In genomic region chr5:125039377-125040027, GRCm38 (mm10) we compare ENCODE assay signal across 13 mouse cellular contexts. TPM values are rescaled to one million over a fixed set of nuclear protein-coding genes. Genes with fewer than 3 reads are reported as not detected.
DNase-seq lines count a peak whose midpoint lies in the region; ATAC-seq and TF ChIP-seq lines count a peak whose summit lies in the region.
"Had no signal": no experiment of that assay in that cellular context is flagged by ENCODE, and none has a peak within 500 bp of the region (broad histone marks: within the 10 kb centered on the region; RNA-seq: fewer than 3 reads in every experiment).

No protein-coding gene starts in this region.

- WGBS in forebrain, postnatal 0 days: 91% methylated on average over 8 of the region's 8 CpGs
- WGBS in intestine, embryonic 15.5 days: 91% methylated on average over 8 of the region's 8 CpGs

- peak overlapping the region; percentile 36; the same call in 1 of the 2 replicates for H3K27ac ChIP-seq in layer of hippocampus, adult 2 months
- no peak overlapping the region for H3K27ac ChIP-seq in forebrain, postnatal 0 days (ENCODE audit: low read depth, low read length)
- H3K27ac ChIP-seq in intestine, embryonic 15.5 days: no peak overlapping the region
- H3K27ac ChIP-seq: embryonic facial prominence, embryonic 12.5 days; forebrain, embryonic 15.5 days had no signal

- no peaks in the 10 kb centered on the region for H3K27me3 ChIP-seq in forebrain, postnatal 0 days (ENCODE audit: insufficient read depth, low read length)
- H3K27me3 ChIP-seq in intestine, embryonic 15.5 days (replicated peaks): no peaks in the 10 kb centered on the region
- H3K27me3 ChIP-seq: embryonic facial prominence, embryonic 12.5 days; forebrain, embryonic 15.5 days had no signal

- no peak for DNase-seq in cerebellum, postnatal 4 days (ENCODE audit: low spot score in 2 of 2)
- DNase-seq in layer of hippocampus, adult 2 months (ENCODE audit: low spot score in 2 of 2): no peak
- DNase-seq in layer of hippocampus, postnatal 14 days (ENCODE audit: low spot score in 2 of 2): no peak
- DNase-seq in brain, adult 2 months (ENCODE audit: low read depth, low spot score): peak; percentile 87
- peak; percentile 55 to 58 for DNase-seq in cerebellum, postnatal 36 days
- no peak for DNase-seq in forebrain, postnatal 0 days
- DNase-seq: thymus, postnatal 25 days had no signal

- no peak overlapping the region for H3K9ac ChIP-seq in forebrain, postnatal 0 days
- no peak overlapping the region for H3K9ac ChIP-seq in intestine, embryonic 15.5 days
- H3K9ac ChIP-seq: embryonic facial prominence, embryonic 12.5 days; forebrain, embryonic 15.5 days had no signal

- H3K4me2 ChIP-seq in forebrain, postnatal 0 days (ENCODE audit: low read depth): no peak overlapping the region
- no peak overlapping the region for H3K4me2 ChIP-seq in intestine, embryonic 15.5 days (replicated peaks)
- H3K4me2 ChIP-seq: embryonic facial prominence, embryonic 12.5 days; forebrain, embryonic 15.5 days had no signal

- peak; percentile 53; the same call in 1 of the 2 replicates for ATAC-seq in cerebellum, adult (ENCODE audit: insufficient number of reproducible peaks, low FRiP score, low TSS enrichment)
- no peak for ATAC-seq in forebrain, postnatal 0 days
- no peak for ATAC-seq in intestine, embryonic 15.5 days
- ATAC-seq: forebrain, embryonic 15.5 days had no signal

- H3K36me3 ChIP-seq in forebrain, postnatal 0 days (ENCODE audit: insufficient read depth): peaks cover 75% of the 10 kb centered on the region
- H3K36me3 ChIP-seq in intestine, embryonic 15.5 days: peaks cover 57% of the 10 kb centered on the region

- no peak overlapping the region for H3K4me3 ChIP-seq in layer of hippocampus, adult 2 months
- no peak overlapping the region for H3K4me3 ChIP-seq in forebrain, postnatal 0 days (ENCODE audit: low read depth, low read length)
- no peak overlapping the region for H3K4me3 ChIP-seq in intestine, embryonic 15.5 days (replicated peaks)
- H3K4me3 ChIP-seq: embryonic facial prominence, embryonic 12.5 days; forebrain, embryonic 15.5 days had no signal

- H3K9me3 ChIP-seq in forebrain, postnatal 0 days (ENCODE audit: low read length): no peaks in the 10 kb centered on the region
- no peaks in the 10 kb centered on the region for H3K9me3 ChIP-seq in intestine, embryonic 15.5 days
- H3K9me3 ChIP-seq: embryonic facial prominence, embryonic 12.5 days; forebrain, embryonic 15.5 days had no signal

- TF ChIP-seq CTCF in layer of hippocampus, adult 2 months (conservative IDR thresholded peaks at IDR 0.05): no peak
- no peak for TF ChIP-seq CTCF in forebrain, postnatal 0 days (IDR thresholded peaks at IDR 0.05; ENCODE audit: low read depth)

- no peaks in the 10 kb centered on the region for H3K4me1 ChIP-seq in forebrain, postnatal 0 days (ENCODE audit: insufficient read depth)
- 0 out of 2 replicates have a peak, but pooled peaks cover 2% of the 10 kb centered on the region for H3K4me1 ChIP-seq in intestine, embryonic 15.5 days (replicated peaks)

RNA-seq across cellular contexts. Expression of gene Rflna, which starts 36.5 kb away (rescaled TPM):
- under 1 TPM; 0.44 to 0.83 TPM for total RNA-seq in layer of hippocampus, adult 2 months (2021)
- 1 to 10 TPM in 1 of 2 experiments, under 1 TPM in 1; 0.97 to 1.6 TPM for total RNA-seq in layer of hippocampus, postnatal 14 days (2021)
- total RNA-seq in forebrain, postnatal 0 days (2014; rRNA removed): 3.2 and 6.2 TPM in 2 replicates
- polyA plus RNA-seq in forebrain, postnatal 0 days (2015; fragmentation: Nextera tagmentation; extraction: Ambion mirVana): 4.4 and 4.8 TPM in 2 replicates
- 2.0 and 2.2 TPM in 2 replicates for polyA plus RNA-seq in intestine, embryonic 15.5 days (2015; fragmentation: Nextera tagmentation; extraction: Ambion mirVana)
- total RNA-seq: granulocyte monocyte progenitor cell, adult 5-6 weeks; hematopoietic stem cell, adult 5-6 weeks had no signal

Comparison
In these comparisons a context has a peak if more than half of its experiments do, and no peak if none do; other contexts are left out.
1. DNase-seq: peak in brain, adult 2 months (single experiment) and cerebellum, postnatal 36 days (2 of 2); none in cerebellum, postnatal 4 days (0 of 2), layer of hippocampus, adult 2 months (0 of 2), layer of hippocampus, postnatal 14 days (0 of 2) and forebrain, postnatal 0 days (single experiment).